Mouse (Mus musculus): ENCODE measurements around the gene Bicra. TPM values are rescaled to one million over a fixed set of nuclear protein-coding genes. Genes with fewer than 3 reads are reported as not detected.

Bicra gene
- polyA plus RNA-seq, 2 experiments: 0.83 to 1.8 TPM

DNA sequence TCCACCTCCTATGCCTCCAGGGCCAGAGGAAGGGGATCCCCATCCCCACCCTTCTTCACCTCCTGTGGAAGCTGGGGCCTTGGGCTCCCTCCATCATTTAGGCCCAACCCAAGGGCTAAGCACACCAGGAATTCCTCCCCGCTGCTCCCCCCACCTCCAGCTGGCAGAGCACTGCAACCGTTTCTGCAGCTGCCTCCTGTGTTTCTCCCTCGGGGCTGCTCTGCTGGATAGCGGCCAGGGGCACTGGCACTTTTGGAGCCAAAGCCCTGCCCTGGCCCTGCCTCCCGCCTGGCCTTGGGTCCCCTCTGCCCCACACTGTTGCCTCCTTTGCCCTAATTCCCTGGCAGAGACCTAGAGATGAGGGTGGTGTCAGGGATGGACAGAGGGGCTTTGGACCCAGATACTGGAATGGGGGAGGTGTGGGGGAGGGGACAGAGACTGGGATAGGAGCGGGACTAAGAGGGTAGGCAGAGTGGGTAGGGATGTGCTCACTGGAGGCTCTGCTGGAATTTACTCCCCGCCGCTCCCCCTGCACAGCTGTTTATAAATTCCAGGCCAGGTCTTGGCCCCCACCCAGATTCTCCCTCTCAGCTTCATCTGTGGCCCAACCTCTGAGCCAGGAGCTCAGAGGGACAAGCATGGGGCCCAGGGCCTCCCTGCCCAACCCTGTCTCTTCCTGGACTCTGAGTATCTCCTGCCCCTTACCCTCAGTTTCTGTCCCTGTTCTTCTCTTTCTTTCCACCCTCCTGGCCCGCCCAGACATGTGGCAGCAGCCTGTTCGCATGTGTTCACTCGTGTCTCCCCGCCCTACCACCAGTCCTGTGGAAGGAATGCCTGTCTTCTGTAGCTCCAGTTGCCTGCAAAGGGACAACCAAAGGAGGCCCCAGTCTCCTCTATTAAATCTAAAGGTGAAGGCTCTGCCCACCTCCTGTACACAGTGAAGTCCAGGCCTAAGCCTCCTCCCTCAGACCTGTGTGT lies 85.1 kb downstream of the Bicra start:
- H3K27me3 ChIP-seq (ENCODE audit: control insufficient read depth, insufficient read depth, low read length): no peaks in the 10 kb centered on the region
- DNase-seq (ENCODE audit: low read depth in 3 of 3, low spot score in 3 of 3) (no peak), ATAC-seq (ENCODE audit: insufficient read depth) (no peak)
- no peaks in the 10 kb centered on the region; a peak in 1 of 4 replicates for H3K4me1 ChIP-seq (replicated peaks; ENCODE audit: control insufficient read depth in 2 of 2, insufficient read depth in 2 of 2, low read length in 1 of 2)
- TF ChIP-seq EP300 (IDR thresholded peaks at IDR 0.05; ENCODE audit: low read depth) (no peak), CTCF (IDR thresholded peaks at IDR 0.05; ENCODE audit: low read depth) (no peak)
- 69% methylated on average over 12 of the region's 12 CpGs for WGBS (ENCODE audit: insufficient replicate concordance)
- H3K27ac ChIP-seq: no peak overlapping the region
- no peaks in the 10 kb centered on the region for H3K9me3 ChIP-seq (ENCODE audit: control insufficient read depth, low read length)
- no peak overlapping the region for H3K9ac ChIP-seq (replicated peaks)
- H3K4me2 ChIP-seq (ENCODE audit: low read depth): no peak overlapping the region
- H3K4me3 ChIP-seq (ENCODE audit: insufficient read depth in 1 of 2, low read depth in 2 of 2, low read length in 2 of 2): no peak overlapping the region
- no peaks in the 10 kb centered on the region for H3K36me3 ChIP-seq (replicated peaks; ENCODE audit: control insufficient read depth, insufficient read depth, low read depth)

GRCm38 (mm10) chr7:15961798-15962197 lies 85.9 kb downstream of the Bicra start:
- Histone ChIP-seq H3K4me1 (replicated peaks; ENCODE audit: control insufficient read depth in 2 of 2, insufficient read depth in 2 of 2, low read length in 1 of 2) (no peaks in the 10 kb centered on the region; a peak in 1 of 4 replicates), H3K4me3 (ENCODE audit: insufficient read depth in 1 of 2, low read depth in 2 of 2, low read length in 2 of 2) (no peak overlapping the region), H3K27me3 (ENCODE audit: control insufficient read depth, insufficient read depth, low read length) (no peaks in the 10 kb centered on the region), H3K9ac (replicated peaks) (no peak overlapping the region), H3K4me2 (ENCODE audit: low read depth) (no peak overlapping the region), H3K27ac (no peak overlapping the region), H3K9me3 (ENCODE audit: control insufficient read depth, low read length) (no peaks in the 10 kb centered on the region), H3K36me3 (replicated peaks; ENCODE audit: control insufficient read depth, insufficient read depth, low read depth) (no peaks in the 10 kb centered on the region)
- DNase-seq (ENCODE audit: low read depth in 3 of 3, low spot score in 3 of 3) (no peak), ATAC-seq (ENCODE audit: insufficient read depth) (no peak)
- TF ChIP-seq EP300 (IDR thresholded peaks at IDR 0.05; ENCODE audit: low read depth): no peak
- TF ChIP-seq CTCF (IDR thresholded peaks at IDR 0.05; ENCODE audit: low read depth): no peak
- 70% methylated on average over 7 of the region's 7 CpGs for WGBS (ENCODE audit: insufficient replicate concordance)

GRCm38 (mm10) chr7:15961239-15961638 lies 86.5 kb downstream of the Bicra start:
- Histone ChIP-seq H3K9me3 (ENCODE audit: control insufficient read depth, low read length) (no peaks in the 10 kb centered on the region), H3K27ac (no peak overlapping the region), H3K36me3 (replicated peaks; ENCODE audit: control insufficient read depth, insufficient read depth, low read depth) (no peaks in the 10 kb centered on the region), H3K4me1 (replicated peaks; ENCODE audit: control insufficient read depth in 2 of 2, insufficient read depth in 2 of 2, low read length in 1 of 2) (no peaks in the 10 kb centered on the region; a peak in 1 of 4 replicates), H3K27me3 (ENCODE audit: control insufficient read depth, insufficient read depth, low read length) (no peaks in the 10 kb centered on the region), H3K4me2 (ENCODE audit: low read depth) (no peak overlapping the region), H3K9ac (replicated peaks) (no peak overlapping the region), H3K4me3 (ENCODE audit: insufficient read depth in 1 of 2, low read depth in 2 of 2, low read length in 2 of 2) (no peak overlapping the region)
- ATAC-seq (ENCODE audit: insufficient read depth) (no peak), DNase-seq (ENCODE audit: low read depth in 3 of 3, low spot score in 3 of 3) (no peak)
- TF ChIP-seq EP300 (IDR thresholded peaks at IDR 0.05; ENCODE audit: low read depth): no peak
- no peak for TF ChIP-seq CTCF (IDR thresholded peaks at IDR 0.05; ENCODE audit: low read depth)
- WGBS (ENCODE audit: insufficient replicate concordance): 52% methylated on average over 4 of the region's 4 CpGs

DNA sequence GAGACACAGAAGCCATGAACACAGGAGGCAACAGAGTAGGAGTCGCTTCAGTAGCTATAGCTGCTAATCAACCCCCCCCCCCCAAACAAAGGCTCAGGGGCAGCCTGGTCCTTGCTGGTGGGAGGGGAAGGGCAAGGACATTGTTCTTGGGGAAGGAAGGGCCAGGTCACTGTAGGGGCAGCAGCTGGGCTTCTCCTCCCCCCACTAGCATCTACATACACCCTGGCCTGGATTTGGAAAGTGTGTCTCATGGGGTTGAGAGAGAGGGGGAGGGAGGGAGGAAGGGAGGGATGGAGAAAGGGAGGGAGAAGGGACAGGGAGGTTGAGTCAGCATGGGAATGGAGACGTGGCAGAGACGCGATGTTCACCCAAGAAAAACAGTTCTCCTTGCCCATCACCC lies 87.0 kb downstream of the Bicra start:
- H3K4me2 ChIP-seq (ENCODE audit: low read depth): no peak overlapping the region
- ATAC-seq (ENCODE audit: insufficient read depth) (no peak), DNase-seq (ENCODE audit: low read depth in 3 of 3, low spot score in 3 of 3) (no peak)
- no peak overlapping the region for H3K4me3 ChIP-seq (ENCODE audit: insufficient read depth in 1 of 2, low read depth in 2 of 2, low read length in 2 of 2)
- no peaks in the 10 kb centered on the region for H3K9me3 ChIP-seq (ENCODE audit: control insufficient read depth, low read length)
- no peak overlapping the region for H3K27ac ChIP-seq
- no peak overlapping the region for H3K9ac ChIP-seq (replicated peaks)
- peaks cover 0 to under 1% of the 10 kb centered on the region in 2 experiments; a peak in 2 of 4 replicates for H3K4me1 ChIP-seq (replicated peaks; ENCODE audit: control insufficient read depth in 2 of 2, insufficient read depth in 2 of 2, low read length in 1 of 2)
- no peaks in the 10 kb centered on the region for H3K27me3 ChIP-seq (ENCODE audit: control insufficient read depth, insufficient read depth, low read length)
- whole genome bisulfite sequencing (ENCODE audit: insufficient replicate concordance): 48% methylated on average over 4 of the region's 4 CpGs
- H3K36me3 ChIP-seq (replicated peaks; ENCODE audit: control insufficient read depth, insufficient read depth, low read depth): no peaks in the 10 kb centered on the region
- TF ChIP-seq CTCF (IDR thresholded peaks at IDR 0.05; ENCODE audit: low read depth) (no peak), EP300 (IDR thresholded peaks at IDR 0.05; ENCODE audit: low read depth) (no peak)

GRCm38 (mm10) chr7:15956143-15956542 lies 91.6 kb downstream of the Bicra start:
- Histone ChIP-seq H3K4me3 (ENCODE audit: insufficient read depth in 1 of 2, low read depth in 2 of 2, low read length in 2 of 2) (no peak overlapping the region), H3K4me2 (ENCODE audit: low read depth) (no peak overlapping the region), H3K9me3 (ENCODE audit: control insufficient read depth, low read length) (no peaks in the 10 kb centered on the region), H3K9ac (replicated peaks) (no peak overlapping the region), H3K4me1 (replicated peaks; ENCODE audit: control insufficient read depth in 2 of 2, insufficient read depth in 2 of 2, low read length in 1 of 2) (peaks cover 40 to 42% of the 10 kb centered on the region in 2 experiments), H3K27ac (no peak overlapping the region), H3K36me3 (replicated peaks; ENCODE audit: control insufficient read depth, insufficient read depth, low read depth) (no peaks in the 10 kb centered on the region), H3K27me3 (ENCODE audit: control insufficient read depth, insufficient read depth, low read length) (no peaks in the 10 kb centered on the region; the same call in 1 of the 2 replicates)
- 75% methylated on average over 5 of the region's 5 CpGs for WGBS (ENCODE audit: insufficient replicate concordance)
- TF ChIP-seq CTCF (IDR thresholded peaks at IDR 0.05; ENCODE audit: low read depth) (no peak), EP300 (IDR thresholded peaks at IDR 0.05; ENCODE audit: low read depth) (no peak)
- DNase-seq (ENCODE audit: low read depth in 3 of 3, low spot score in 3 of 3) (no peak), ATAC-seq (ENCODE audit: insufficient read depth) (no peak)

All from liver, embryonic 14.5 days (tissue).